Mouse (Mus musculus) heart, embryonic 16.5 days (tissue): ENCODE measurements around the gene Stk38l. TPM values are rescaled to one million over a fixed set of nuclear protein-coding genes. Genes with fewer than 3 reads are reported as not detected.
A peak's percentile ranks its signal among the peaks of the same experiment; 100 is the strongest.

ENCODE experiments used
- ATAC-seq: fragments of 200-750 bp; cut with Nextera tagmentation; replicated peaks from 2 replicates; pipeline ENCODE4 v1.8.0; 2017; ENCODE audit warnings: moderate number of reproducible peaks; ENCODE audit not compliant: insufficient read depth, low FRiP score; ENCODE audit errors: extremely low read depth
- H3K27ac ChIP-seq: fragments of 300-500 bp; sonication (generic); 2 replicates; pipeline ENCODE4 v1.5.1; 2014; ENCODE audit warnings: mild to moderate bottlenecking, low read length, control low read depth, moderate library complexity
- H3K27me3 ChIP-seq: fragments of 300-500 bp; sonication (generic); 2 replicates; pipeline ENCODE4 v1.6.1; 2014; ENCODE audit warnings: low read length, mixed read lengths; ENCODE audit not compliant: control insufficient read depth, insufficient read depth
- H3K36me3 ChIP-seq: fragments of 300-500 bp; sonication (generic); 2 replicates; pipeline ENCODE4 v1.6.1; 2014; ENCODE audit not compliant: control insufficient read depth, insufficient read depth
- H3K4me1 ChIP-seq: fragments of 300-500 bp; sonication (generic); 2 replicates; pipeline ENCODE4 v1.6.1; 2014; ENCODE audit warnings: low read length, mixed read lengths; ENCODE audit not compliant: control insufficient read depth, insufficient read depth
- H3K4me2 ChIP-seq: fragments of 300-500 bp; sonication (generic); 2 replicates; pipeline ENCODE4 v1.6.1; 2014; ENCODE audit warnings: low read depth, mild to moderate bottlenecking, control low read depth, low read length
- H3K4me3 ChIP-seq: fragments of 300-500 bp; sonication (generic); 2 replicates; pipeline ENCODE4 v1.5.1; 2014; ENCODE audit warnings: mild to moderate bottlenecking, control low read depth, low read length
- H3K9ac ChIP-seq: fragments of 300-500 bp; sonication (generic); 2 replicates; pipeline ENCODE4 v1.6.1; 2014; ENCODE audit warnings: low read length, control low read depth
- H3K9me3 ChIP-seq: fragments of 300-500 bp; sonication (generic); replicated peaks from 2 replicates; pipeline ENCODE4 v1.6.1; 2016; ENCODE audit warnings: low read length; ENCODE audit not compliant: control insufficient read depth
- WGBS: fragments of 180-500 bp; shearing (Covaris S2); extraction: QIAGEN DNeasy Blood & Tissue Kit; methylation state at CpG from one replicate; pipeline ENCODE4 v1.1.7; 2014; 5-methylcytosine and 5-hydroxymethylcytosine counted together
- polyA plus RNA-seq: library from polyadenylated mRNA; unstranded; fragments of >200 nt; fragmentation: Nextera tagmentation; extraction: Ambion mirVana; gene quantifications from 2 replicates; pipeline ENCODE4 v1.2.1, GENCODE M21; 2015

Stk38l gene
- polyA plus RNA-seq, 1 experiment from 2014 or later: 28.9 TPM

DNA sequence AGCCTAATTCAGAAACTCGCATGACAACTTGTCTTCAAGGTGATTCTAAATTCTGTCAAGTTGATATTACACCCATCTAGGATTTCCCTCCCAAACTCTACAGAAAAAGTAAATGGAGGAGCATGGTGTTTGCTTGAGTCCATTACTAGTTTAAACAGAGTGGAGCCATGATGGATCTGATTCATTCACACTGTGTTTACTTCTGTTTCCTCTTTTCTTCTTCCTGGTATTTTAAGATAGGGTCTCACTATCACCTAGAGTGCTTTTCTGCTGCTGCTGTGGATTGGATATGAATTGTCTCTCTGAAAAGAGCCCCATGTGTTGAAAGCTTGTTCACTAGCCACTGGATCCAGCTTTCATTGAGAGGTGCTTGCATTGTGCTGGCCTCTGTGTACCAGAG lies 20.4 kb downstream of the Stk38l start:
- no peaks in the 10 kb centered on the region for H3K9me3 ChIP-seq
- no peak overlapping the region for H3K4me2 ChIP-seq
- H3K4me3 ChIP-seq: no peak overlapping the region
- H3K27ac ChIP-seq: no peak overlapping the region
- WGBS: 84% methylated on average over 1 of the region's 1 CpGs
- no peak overlapping the region for H3K9ac ChIP-seq
- H3K27me3 ChIP-seq: no peaks in the 10 kb centered on the region
- H3K36me3 ChIP-seq: no peaks in the 10 kb centered on the region
- ATAC-seq: no peak
- H3K4me1 ChIP-seq: peaks cover 33% of the 10 kb centered on the region

DNA sequence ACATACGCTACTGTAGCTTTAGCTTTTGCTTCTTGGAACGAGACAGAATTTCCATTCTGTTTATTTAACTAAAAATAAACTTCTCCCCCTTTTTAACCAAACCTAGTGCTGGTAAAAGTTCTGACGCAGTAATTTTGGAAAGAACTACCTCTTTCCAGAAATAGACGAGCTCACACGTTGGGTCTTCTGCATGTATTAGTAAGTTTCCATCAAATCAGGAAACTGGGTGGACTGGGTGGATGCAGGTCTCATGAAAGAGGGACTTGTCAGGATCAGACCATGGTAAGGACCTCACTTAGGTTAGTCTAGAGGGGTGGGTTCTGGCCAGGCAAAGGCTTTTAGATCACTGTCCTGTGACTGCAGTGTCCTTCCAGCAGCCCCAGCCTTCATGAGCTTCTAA lies 21.8 kb downstream of the Stk38l start:
- Histone ChIP-seq H3K9me3 (no peaks in the 10 kb centered on the region), H3K4me3 (no peak overlapping the region), H3K36me3 (no peaks in the 10 kb centered on the region), H3K4me2 (no peak overlapping the region), H3K4me1 (peaks cover 45% of the 10 kb centered on the region), H3K9ac (no peak overlapping the region), H3K27ac (0 out of 2 replicates have a peak overlapping the region, but pooled peaks have one; percentile 16), H3K27me3 (no peaks in the 10 kb centered on the region)
- ATAC-seq: no peak
- 44% methylated on average over 5 of the region's 5 CpGs for WGBS

- Histone ChIP-seq H3K9me3 (no peaks in the 10 kb centered on the region), H3K36me3 (no peaks in the 10 kb centered on the region), H3K9ac (no peak overlapping the region), H3K4me1 (peaks cover 47% of the 10 kb centered on the region), H3K27ac (0 out of 2 replicates have a peak overlapping the region, but pooled peaks have one; percentile 16), H3K4me3 (no peak overlapping the region), H3K4me2 (no peak overlapping the region), H3K27me3 (no peaks in the 10 kb centered on the region)
- no peak for ATAC-seq
Measured at GRCm38 (mm10) chr6:146747057-146747456, 22.3 kb downstream of the Stk38l start.

DNA sequence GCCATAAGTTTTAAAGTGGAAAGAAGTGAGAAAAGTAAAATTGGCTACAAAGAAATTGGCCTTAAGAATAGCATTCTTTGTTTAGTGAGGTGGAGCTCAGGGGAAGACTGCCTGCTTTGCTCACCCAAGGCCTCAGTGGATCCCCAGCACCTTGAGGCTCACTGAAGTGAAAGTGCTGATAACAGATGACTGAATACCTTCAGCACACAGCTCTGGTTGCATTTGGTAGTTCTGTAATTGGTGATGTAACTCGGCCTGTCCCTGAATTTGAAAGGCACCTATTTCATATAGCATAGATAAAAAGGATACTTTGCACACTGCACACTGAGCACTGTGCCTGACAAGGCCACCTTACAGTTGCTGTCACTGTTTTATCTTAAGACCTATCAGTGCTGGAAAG lies 23.5 kb downstream of the Stk38l start:
- H3K36me3 ChIP-seq: no peaks in the 10 kb centered on the region
- no peak for ATAC-seq
- no peak overlapping the region for H3K4me3 ChIP-seq
- WGBS: 49% methylated on average over 1 of the region's 1 CpGs
- H3K9ac ChIP-seq: no peak overlapping the region
- H3K4me1 ChIP-seq: peaks cover 54% of the 10 kb centered on the region
- no peaks in the 10 kb centered on the region for H3K27me3 ChIP-seq
- H3K4me2 ChIP-seq: no peak overlapping the region
- peak overlapping the region; percentile 70 for H3K27ac ChIP-seq
- H3K9me3 ChIP-seq: no peaks in the 10 kb centered on the region

GRCm38 (mm10) chr6:146751671-146752070 lies 26.9 kb downstream of the Stk38l start:
- Histone ChIP-seq H3K9me3 (no peaks in the 10 kb centered on the region), H3K27me3 (no peaks in the 10 kb centered on the region), H3K36me3 (no peaks in the 10 kb centered on the region), H3K27ac (peak overlapping the region; percentile 80), H3K4me1 (peaks cover 66% of the 10 kb centered on the region), H3K9ac (no peak overlapping the region), H3K4me2 (no peak overlapping the region), H3K4me3 (no peak overlapping the region)
- WGBS: 16% methylated on average over 1 of the region's 1 CpGs
- ATAC-seq: peak; percentile 82

- H3K27ac ChIP-seq: peak overlapping the region; percentile 80
Measured at GRCm38 (mm10) chr6:146752178-146752577, 27.4 kb downstream of the Stk38l start.

GRCm38 (mm10) chr6:146752612-146753011 lies 27.8 kb downstream of the Stk38l start:
- no peak overlapping the region for H3K4me2 ChIP-seq
- no peaks in the 10 kb centered on the region for H3K9me3 ChIP-seq
- H3K4me1 ChIP-seq: peaks cover 67% of the 10 kb centered on the region
- H3K36me3 ChIP-seq: no peaks in the 10 kb centered on the region
- 40% methylated on average over 1 of the region's 1 CpGs for WGBS
- H3K27ac ChIP-seq: peak overlapping the region; percentile 80; the same call in 1 of the 2 replicates
- no peaks in the 10 kb centered on the region for H3K27me3 ChIP-seq
- no peak overlapping the region for H3K4me3 ChIP-seq
- no peak for ATAC-seq
- no peak overlapping the region for H3K9ac ChIP-seq

More at GRCm38 (mm10) chr6:146752178-146752577, 27.4 kb downstream of the Stk38l start:
- Histone ChIP-seq H3K9me3 (no peaks in the 10 kb centered on the region), H3K9ac (no peak overlapping the region; the same call in 1 of the 2 replicates), H3K4me2 (no peak overlapping the region), H3K36me3 (no peaks in the 10 kb centered on the region), H3K27me3 (no peaks in the 10 kb centered on the region), H3K4me3 (no peak overlapping the region), H3K4me1 (peaks cover 65% of the 10 kb centered on the region)
- no peak for ATAC-seq
- WGBS: 78% methylated on average over 2 of the region's 2 CpGs

- Histone ChIP-seq H3K27me3 (no peaks in the 10 kb centered on the region), H3K9me3 (no peaks in the 10 kb centered on the region), H3K4me1 (peaks cover 61% of the 10 kb centered on the region), H3K4me3 (no peak overlapping the region), H3K27ac (peak overlapping the region; percentile 63), H3K9ac (no peak overlapping the region), H3K36me3 (no peaks in the 10 kb centered on the region), H3K4me2 (no peak overlapping the region)
- WGBS: 22% methylated on average over 2 of the region's 2 CpGs
- no peak for ATAC-seq
Measured at GRCm38 (mm10) chr6:146753560-146754160, 28.9 kb downstream of the Stk38l start.

- peaks cover 5% of the 10 kb centered on the region for H3K36me3 ChIP-seq
- no peak overlapping the region for H3K27ac ChIP-seq
- H3K4me3 ChIP-seq: no peak overlapping the region
- no peak overlapping the region for H3K4me2 ChIP-seq
- no peak for ATAC-seq
- WGBS: 75% methylated on average over 2 of the region's 2 CpGs
- no peaks in the 10 kb centered on the region for H3K27me3 ChIP-seq
- H3K4me1 ChIP-seq: peaks cover 47% of the 10 kb centered on the region
- H3K9me3 ChIP-seq: no peaks in the 10 kb centered on the region
- H3K9ac ChIP-seq: no peak overlapping the region
Measured at GRCm38 (mm10) chr6:146755136-146755535, 30.3 kb downstream of the Stk38l start.
